Mouse (Mus musculus) ovary, postnatal 36 days (tissue): Measurements from ENCODE around the gene Hist2h3c2.

Source experiments
- DNase-seq: peaks from one replicate; pipeline ENCODE4 v3.0.0; 2022; ENCODE audit warnings: low spot score, mixed read lengths

The Hist2h3c2 gene

GRCm38 (mm10) chr3:96196437-96197128 lies 42.3 kb downstream of the Hist2h3c2 start:
- no peak for DNase-seq

GRCm38 (mm10) chr3:96195616-96196313 lies 43.2 kb downstream of the Hist2h3c2 start:
- DNase-seq, result no peak

GRCm38 (mm10) chr3:96194966-96195365 lies 44.0 kb downstream of the Hist2h3c2 start:
- DNase-seq, result no peak

- DNase-seq, result no peak
Observed at GRCm38 (mm10) chr3:96192977-96193376, 46.0 kb downstream of the Hist2h3c2 start.
